Mouse (Mus musculus) kidney, adult 2 months (tissue): ENCODE results near the gene Mcidas.

Source experiments
- CTCF ChIP-seq: fragments of 200-500 bp; conservative IDR thresholded peaks from 2 replicates; pipeline ENCODE4 v1.5.1; 2011; ENCODE audit warnings: low read depth, mild to moderate bottlenecking, control low read depth, low read length, moderate library complexity, mixed read lengths; ENCODE audit not compliant: insufficient read depth, insufficient read length
- POLR2A ChIP-seq: fragments of 200-500 bp; IDR thresholded peaks from one replicate; pipeline ENCODE4 v1.6.1; 2011; ENCODE audit warnings: low read depth, low read length, control low read depth

DNA sequence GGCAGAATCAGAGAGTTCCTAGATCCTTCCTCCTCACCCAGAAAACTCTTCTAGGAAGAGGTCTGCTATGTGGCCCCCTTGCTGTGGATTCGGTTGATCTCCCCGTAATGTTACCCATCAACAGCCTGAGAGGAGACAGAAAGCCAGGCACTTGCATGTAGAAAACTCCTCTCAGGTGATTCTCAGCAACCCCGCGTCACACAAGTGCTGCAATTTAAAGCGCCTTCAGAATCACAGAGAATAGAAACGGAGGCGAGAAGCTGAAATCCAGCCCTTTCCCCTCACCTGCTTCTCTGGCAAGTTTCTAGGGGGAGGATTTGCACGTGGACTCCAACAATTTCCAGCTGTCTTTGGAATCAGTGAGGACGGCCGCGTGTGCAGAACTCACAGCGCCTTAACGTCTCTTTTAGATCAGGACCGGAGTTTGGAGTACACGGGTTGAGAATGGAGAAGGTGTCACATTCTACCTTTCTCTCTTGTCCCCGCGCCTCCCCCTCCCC, 7.1 kb upstream of the Mcidas start:
- TF ChIP-seq POLR2A, result no peak
- TF ChIP-seq CTCF, result no peak
